Mouse (Mus musculus): Measurements from ENCODE around the gene Klhl9. TPM values are rescaled to one million over a fixed set of nuclear protein-coding genes. Genes with fewer than 3 reads are reported as not detected.

Gene Klhl9
- total RNA-seq, 2 experiments from 2014 or later, result 89.6 to 91.9 TPM

DNA sequence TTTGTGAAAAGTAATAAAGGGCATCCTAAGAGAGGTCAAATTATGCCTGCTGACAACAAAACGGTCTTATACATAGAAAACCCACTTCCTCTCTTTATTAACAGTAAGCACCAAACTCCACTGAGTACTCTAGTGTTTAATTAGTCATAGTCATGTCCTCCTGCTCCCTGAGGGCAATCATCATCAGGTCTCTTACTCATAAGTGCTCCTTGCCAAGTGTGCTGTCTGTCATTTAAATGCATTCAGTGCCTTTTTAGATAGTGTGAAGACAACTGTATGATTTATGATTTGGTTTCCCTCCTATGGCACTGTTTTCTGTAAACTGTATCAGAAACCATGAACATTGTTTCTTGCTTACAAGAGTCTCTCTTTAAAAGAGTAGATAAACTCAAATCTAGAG is 8.0 kb downstream of the Klhl9 start:
- no peak for DNase-seq

DNA sequence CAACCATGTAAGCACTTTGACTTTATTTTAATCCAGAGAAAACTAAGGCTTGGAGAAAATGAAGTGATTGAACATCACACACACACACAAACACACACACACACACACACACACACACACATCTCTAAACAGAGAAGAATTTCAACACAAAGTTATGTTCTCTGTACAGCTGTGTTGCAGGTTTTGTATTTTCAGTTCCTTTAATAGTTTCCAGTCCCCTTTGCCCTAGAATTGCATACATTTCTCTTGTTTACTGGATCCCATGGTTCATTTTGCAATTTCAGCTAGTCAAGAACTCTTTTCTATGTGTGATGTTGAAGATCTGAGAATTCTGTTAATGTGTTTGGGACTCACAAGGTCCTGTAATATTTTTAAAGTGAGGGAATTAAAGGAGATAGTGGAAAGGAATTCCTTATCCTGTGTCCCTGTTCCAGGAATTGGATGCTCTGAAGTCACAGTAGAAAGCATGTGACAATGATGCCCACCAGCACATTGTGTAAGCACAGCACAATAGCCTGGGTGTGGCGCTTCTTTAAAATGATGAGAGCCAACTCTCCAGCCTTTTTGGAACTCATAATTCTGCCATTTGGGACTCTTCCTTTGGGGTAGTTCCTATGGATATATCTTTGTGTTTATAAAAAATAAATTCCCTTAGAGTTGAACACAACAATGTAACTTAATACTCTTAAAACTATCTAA is 15.0 kb downstream of the Klhl9 start:
- DNase-seq, result no peak

GRCm38 (mm10) chr4:88705924-88706323 is 16.3 kb downstream of the Klhl9 start:
- no peak for DNase-seq

- no peak for DNase-seq
Observed at GRCm38 (mm10) chr4:88699301-88699700, 23.0 kb downstream of the Klhl9 start.

DNA sequence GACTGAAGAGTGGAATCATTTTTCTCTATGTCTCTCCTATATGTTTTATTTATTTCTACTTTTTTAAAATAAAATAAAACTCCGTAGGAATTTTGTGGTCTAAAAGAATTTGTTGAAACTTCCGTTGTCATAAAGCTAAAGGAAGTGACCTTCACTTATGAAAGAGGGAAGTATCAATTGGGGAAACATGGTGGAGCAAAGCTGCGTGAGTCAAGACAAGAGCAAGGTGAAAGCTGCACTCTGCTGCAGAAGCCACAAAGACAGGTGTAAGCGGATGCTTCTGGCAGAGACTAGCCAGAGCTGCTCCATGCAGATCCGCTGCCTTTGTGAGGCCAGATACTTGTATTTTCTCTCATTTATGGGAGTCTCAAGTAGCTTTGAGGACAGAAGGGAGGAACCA is 23.5 kb downstream of the Klhl9 start:
- DNase-seq, result no peak

DNA sequence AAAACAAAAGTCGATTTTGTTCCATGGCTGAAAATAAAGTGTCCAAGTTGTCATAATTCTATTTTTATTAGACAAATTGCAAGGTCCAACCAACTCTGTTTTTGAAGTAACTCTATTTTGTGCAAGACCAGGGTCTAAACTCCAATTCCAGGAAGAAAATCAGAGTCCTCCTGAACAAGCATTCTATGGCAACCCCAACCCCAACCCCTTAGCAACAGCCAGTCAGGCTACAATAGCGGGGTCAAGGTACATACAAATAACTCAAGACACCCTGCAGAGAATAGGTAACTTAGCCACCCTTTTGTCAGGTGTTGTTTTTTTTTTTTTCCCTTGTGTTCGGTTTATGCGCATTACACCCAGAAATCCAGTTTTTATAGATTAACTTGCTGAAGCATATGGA is 24.5 kb downstream of the Klhl9 start:
- DNase-seq, result no peak

- DNase-seq, result no peak
Observed at GRCm38 (mm10) chr4:88697108-88697507, 25.2 kb downstream of the Klhl9 start.

DNA sequence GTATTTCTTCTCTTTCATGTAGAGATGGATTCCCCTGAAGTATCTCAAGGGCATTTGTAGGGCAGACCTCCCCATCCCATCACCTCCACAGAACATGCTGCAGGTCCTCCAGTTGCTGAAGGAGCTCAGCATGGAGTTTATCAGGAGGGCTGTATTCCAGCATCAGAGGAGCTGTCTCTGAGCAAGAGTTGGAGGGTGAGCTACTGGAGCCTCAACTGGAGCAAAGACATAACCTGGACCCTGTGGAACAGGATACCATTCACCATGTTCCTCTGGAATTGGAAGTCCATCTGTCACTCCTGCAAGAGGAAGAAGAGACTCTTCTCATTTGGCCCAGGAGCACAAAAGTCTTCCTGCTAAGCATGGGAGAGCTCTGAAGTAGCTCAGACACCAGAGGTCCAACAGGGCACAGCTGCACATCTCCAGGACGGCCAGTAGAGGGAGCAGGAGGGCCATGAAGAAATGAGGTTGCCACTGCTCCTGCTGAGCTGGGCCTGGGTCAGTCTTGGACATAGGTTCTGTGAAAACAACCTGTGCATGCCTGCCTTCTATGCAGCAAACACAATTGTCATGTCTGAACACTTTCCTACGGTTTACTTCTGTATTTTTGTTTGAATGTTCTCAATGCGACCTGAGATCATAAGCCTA is 25.9 kb downstream of the Klhl9 start:
- peak; percentile 87 for DNase-seq

DNA sequence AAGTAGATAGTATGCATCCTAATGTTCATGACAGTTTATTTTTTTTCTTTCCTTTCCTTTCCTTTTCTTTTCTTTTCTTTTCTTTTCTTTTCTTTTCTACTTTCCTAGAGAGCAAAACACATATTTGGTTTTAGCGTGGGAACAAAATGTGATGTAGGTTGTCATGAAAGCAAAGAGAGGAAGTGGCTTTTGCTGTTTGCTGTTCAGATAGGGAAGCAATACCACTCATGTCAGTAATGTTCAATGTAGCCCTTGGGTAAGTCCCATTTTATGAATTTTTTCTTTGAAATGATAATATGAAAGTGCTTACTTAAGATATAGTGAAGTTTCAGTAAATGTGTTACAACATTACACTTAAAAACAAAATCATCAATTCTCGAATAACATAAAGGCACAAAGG is 28.9 kb downstream of the Klhl9 start:
- no peak for DNase-seq

GRCm38 (mm10) chr4:88692537-88692936 is 29.7 kb downstream of the Klhl9 start:
- no peak for DNase-seq

DNA sequence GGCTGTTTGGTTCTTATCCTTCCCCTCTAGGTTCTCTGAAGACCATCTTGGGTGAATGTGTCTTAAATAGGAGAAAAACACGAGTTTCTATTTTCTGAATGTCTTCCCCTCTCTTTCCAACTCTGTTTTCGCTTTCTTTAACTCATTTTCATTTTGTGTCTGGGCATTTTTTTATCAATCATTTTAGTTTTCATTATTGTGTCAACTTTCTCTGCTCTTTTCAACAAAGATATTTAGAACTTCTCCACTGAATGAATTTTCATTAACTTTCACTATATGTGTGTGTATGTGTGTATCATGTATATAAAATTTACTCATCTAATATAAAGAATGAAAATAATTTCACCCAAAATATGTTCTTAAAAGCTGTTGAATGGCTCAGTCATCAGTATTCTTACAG is 31.0 kb downstream of the Klhl9 start, which contains the start of gene Ifnab:
Ifnab (minus strand) TSS at position 101 of the 400 bp plus-strand sequence.
- DNase-seq, result no peak

GRCm38 (mm10) chr4:88683812-88684211 is 38.5 kb downstream of the Klhl9 start, which contains the start of gene Ifna2:
Gene Ifna2 (minus strand): TSS chr4:88683912.
- no peak for DNase-seq

DNA sequence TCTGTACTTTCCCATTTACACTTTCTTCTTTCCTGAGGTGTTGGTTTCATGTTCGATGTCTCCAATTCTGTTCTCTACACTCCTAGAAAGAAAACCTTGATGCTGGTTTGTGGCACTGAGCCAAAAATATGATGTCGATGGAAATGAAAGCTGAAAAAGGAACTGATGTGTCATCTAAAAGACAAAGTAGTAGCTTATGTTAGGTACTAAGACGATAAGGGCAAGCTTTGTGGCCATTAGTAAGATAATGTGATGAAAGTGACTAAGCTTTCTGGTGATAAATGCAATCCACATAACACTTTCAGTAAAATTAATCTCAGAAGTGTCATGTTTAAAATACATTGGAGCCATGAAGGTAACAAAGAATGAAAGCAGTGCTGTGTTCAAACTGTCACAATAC is 40.9 kb downstream of the Klhl9 start:
- DNase-seq, result no peak

- DNase-seq, result peak; percentile 14
Observed at GRCm38 (mm10) chr4:88680362-88680761, 41.9 kb downstream of the Klhl9 start.

- no peak for DNase-seq
Observed at GRCm38 (mm10) chr4:88676824-88677223, 45.4 kb downstream of the Klhl9 start, which contains the start of gene Ifna16. Gene Ifna16 (minus strand): TSS chr4:88676924.

Other genes with a start within 250 kb of the Klhl9 start
- not detected for gene Ifnb1, start 199.7 kb downstream of the Klhl9 start, total RNA-seq (2021)
- not detected for gene Ifna15, start 164.2 kb downstream of the Klhl9 start, total RNA-seq (2021)
- not detected for gene Ifna14, start 150.7 kb downstream of the Klhl9 start, total RNA-seq (2021)
- gene Ifna9, start 130.1 kb downstream of the Klhl9 start, total RNA-seq (2021), result not detected
- not detected for gene Ifna12, start 119.1 kb downstream of the Klhl9 start, total RNA-seq (2021)
- not detected for gene C87499, start 88.1 kb downstream of the Klhl9 start, total RNA-seq (2021)
- gene Ifna13, start 78.0 kb downstream of the Klhl9 start, total RNA-seq (2021), result not detected
- gene Ifna16, start 45.5 kb downstream of the Klhl9 start, total RNA-seq (2021), result not detected
- not detected for gene Ifna2, start 38.6 kb downstream of the Klhl9 start, total RNA-seq (2021)
- gene Ifnab, start 31.1 kb downstream of the Klhl9 start, total RNA-seq (2021), result not detected
- under 1 TPM; 0.36 to 0.52 TPM for gene Gm26566, start 660 bp downstream of the Klhl9 start, total RNA-seq (2021)
- gene Gm13271, start 32.4 kb upstream of the Klhl9 start, total RNA-seq (2021), result not detected
- not detected for gene Gm13283, start 37.7 kb upstream of the Klhl9 start, total RNA-seq (2021)
- gene Gm13290, start 51.4 kb upstream of the Klhl9 start, total RNA-seq (2021), result not detected
- gene Gm13289, start 54.5 kb upstream of the Klhl9 start, total RNA-seq (2021), result not detected
- gene Gm13272, start 57.4 kb upstream of the Klhl9 start, total RNA-seq (2021), result not detected
- gene Ifnz, start 59.7 kb upstream of the Klhl9 start, total RNA-seq (2021), result under 1 TPM in 1 of 2 experiments, not detected in 1; 0.23 TPM
- not detected for gene Gm13276, start 63.2 kb upstream of the Klhl9 start, total RNA-seq (2021)
- not detected for gene Gm13277, start 66.2 kb upstream of the Klhl9 start, total RNA-seq (2021)
- not detected for gene Gm13278, start 69.1 kb upstream of the Klhl9 start, total RNA-seq (2021)
- not detected for gene Gm13275, start 72.0 kb upstream of the Klhl9 start, total RNA-seq (2021)
- gene Gm13279, start 74.9 kb upstream of the Klhl9 start, total RNA-seq (2021), result not detected
- gene Gm13285, start 77.2 kb upstream of the Klhl9 start, total RNA-seq (2021), result under 1 TPM in 1 of 2 experiments, not detected in 1; 0.31 TPM
- gene Gm13287, start 80.8 kb upstream of the Klhl9 start, total RNA-seq (2021), result not detected
- under 1 TPM in 1 of 2 experiments, not detected in 1; 0.14 TPM for gene Gm13288, start 83.1 kb upstream of the Klhl9 start, total RNA-seq (2021)
- not detected for gene Ifna7, start 93.8 kb upstream of the Klhl9 start, total RNA-seq (2021)
- gene Ifna11, start 97.5 kb upstream of the Klhl9 start, total RNA-seq (2021), result not detected
- not detected for gene Ifna6, start 105.0 kb upstream of the Klhl9 start, total RNA-seq (2021)
- gene Ifna5, start 113.1 kb upstream of the Klhl9 start, total RNA-seq (2021), result not detected
- not detected for gene Ifna4, start 119.4 kb upstream of the Klhl9 start, total RNA-seq (2021)
- gene Ifna1, start 127.6 kb upstream of the Klhl9 start, total RNA-seq (2021), result not detected
- not detected for gene Ifne, start 157.7 kb upstream of the Klhl9 start, total RNA-seq (2021)